Mouse (Mus musculus): ENCODE measurements around the gene 4930507D05Rik. TPM values are rescaled to one million over a fixed set of nuclear protein-coding genes. Genes with fewer than 3 reads are reported as not detected.

The 4930507D05Rik gene
- 0.36 to 1.3 TPM (median 0.56 TPM) in 4 replicates for total RNA-seq (2023; ENCODE audit: inconsistent age)

DNA sequence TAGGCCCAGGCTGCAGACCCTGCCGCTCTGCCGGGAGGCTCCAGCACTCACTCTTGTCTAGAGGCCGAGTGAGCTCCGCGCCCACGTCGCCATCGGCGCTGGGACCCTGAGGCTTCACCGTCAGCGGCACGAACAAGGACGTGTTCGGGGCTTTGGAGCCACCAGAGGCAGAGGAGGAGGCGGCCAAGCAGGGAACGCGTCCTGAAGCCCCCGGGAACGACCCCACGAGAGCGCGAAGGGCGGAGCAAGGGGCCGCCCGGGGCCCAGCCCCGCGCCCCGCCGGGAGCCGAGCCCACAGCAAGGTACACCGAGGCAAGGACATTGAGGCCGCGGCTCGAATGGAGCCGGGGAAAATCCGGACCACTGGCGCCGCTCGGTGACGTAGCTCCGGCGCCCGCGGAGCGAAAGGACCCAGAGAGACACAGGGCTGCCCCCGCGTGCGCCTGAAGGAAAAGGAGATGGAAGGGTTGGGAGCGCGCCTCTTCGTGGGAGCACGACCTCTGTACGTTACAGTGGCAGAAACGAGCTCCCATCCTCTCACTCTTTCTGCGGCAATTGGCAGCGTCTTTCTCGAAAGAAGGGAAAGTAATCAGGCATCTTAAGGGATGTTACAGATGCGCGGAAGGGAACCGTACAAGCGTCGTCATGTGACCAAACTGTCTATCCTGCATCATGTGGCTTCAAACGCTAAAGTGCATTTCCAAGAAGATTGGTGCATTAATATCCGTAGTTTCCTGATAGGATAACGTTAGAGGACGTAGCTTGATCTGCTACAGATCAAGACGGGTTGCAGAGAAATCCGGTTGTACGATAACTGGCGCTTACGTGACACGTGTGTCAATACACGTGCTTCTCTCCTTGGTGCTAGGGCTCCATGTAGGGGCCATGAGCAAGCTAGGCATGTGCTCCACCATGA, at the start of gene 4930507D05Rik, which contains the start of gene Supv3l1:
TSS of gene 4930507D05Rik (plus strand) at position 126 of the 916 bp plus-strand sequence.
TSS of gene Supv3l1 (minus strand) at position 375 of the 916 bp plus-strand sequence.

DNA sequence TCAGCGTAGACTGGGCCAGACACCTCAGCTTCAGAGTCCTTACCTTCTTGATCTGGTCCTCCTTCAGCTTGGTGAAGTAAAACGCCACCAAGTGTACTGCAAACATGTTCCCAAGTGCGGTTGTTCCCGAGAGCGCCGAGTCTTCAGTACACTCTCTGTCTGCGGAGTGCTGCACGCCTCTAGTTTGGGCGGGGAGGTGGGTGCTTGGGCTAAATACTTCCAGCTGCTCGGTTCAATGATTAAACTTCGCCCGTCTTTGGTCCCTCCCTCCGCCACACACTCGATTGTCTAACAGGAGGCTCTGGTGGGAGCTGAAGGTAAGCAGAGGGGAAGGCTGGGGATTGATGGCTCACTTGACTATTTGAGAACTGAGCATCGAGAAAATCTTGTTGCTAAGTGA, 27.0 kb upstream of the 4930507D05Rik start, which contains the start of gene Hkdc1:
TSS of gene Hkdc1 (minus strand) at position 237 of the 400 bp plus-strand sequence.

DNA sequence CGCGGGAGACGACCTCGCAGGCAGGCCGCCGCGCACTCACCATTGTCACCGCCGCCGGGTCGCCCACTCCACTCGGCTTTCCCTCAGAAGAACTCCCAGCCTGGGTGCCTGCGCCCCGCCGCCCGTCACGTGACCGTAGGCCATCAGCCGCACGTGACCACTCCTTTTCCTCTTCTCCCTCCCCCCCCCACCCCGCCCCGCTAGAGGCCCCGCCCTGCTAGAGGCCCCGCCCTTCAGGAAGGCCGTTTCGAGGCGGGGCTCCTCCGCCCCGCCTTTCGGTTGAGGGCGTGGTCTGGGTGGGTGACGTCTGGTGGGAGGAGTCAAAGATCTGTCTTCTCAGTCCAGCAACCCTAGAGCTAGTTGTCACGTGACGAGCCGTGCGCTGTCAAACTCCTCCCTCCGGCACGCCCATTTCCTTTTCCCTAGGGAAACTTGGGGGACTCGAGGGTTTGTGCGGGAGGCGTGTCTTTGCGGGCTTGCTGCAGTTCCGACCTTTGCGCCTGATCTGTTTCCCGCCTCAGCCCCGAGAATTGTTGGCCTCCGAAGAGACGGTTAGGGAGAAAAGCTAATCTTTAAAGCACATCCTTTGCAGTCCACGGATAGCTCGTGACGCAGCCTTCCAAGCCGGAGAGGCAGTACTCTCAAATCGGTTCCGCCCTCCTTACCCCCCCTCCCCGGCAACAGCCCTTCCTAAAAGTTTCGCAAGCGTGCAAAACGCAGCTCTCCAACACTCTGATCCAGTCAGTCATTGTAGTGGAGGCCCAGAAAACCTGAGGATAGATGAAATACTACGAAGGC, 37.5 kb downstream of the 4930507D05Rik start, which contains the start of gene Vps26a:
TSS of gene Vps26a (minus strand) at position 188 of the 798 bp plus-strand sequence.

Other genes with a start within 250 kb of the 4930507D05Rik start
- 9.7 to 14.4 TPM (median 13.3 TPM) in 4 replicates for gene Tspan15, start 218.2 kb upstream of the 4930507D05Rik start, total RNA-seq (2023; ENCODE audit: inconsistent age)
- gene Tacr2, start 197.1 kb upstream of the 4930507D05Rik start, total RNA-seq (2023; ENCODE audit: inconsistent age), result not detected in 4 replicates
- gene Hk1, start 69.6 kb upstream of the 4930507D05Rik start, total RNA-seq (2023; ENCODE audit: inconsistent age), result 34.9 to 39.4 TPM (median 36.4 TPM) in 4 replicates
- not detected in 4 replicates for gene Hkdc1, start 27.0 kb upstream of the 4930507D05Rik start, total RNA-seq (2023; ENCODE audit: inconsistent age)
- 30.2 to 34.3 TPM (median 32.1 TPM) in 4 replicates for gene Supv3l1, start 249 bp downstream of the 4930507D05Rik start, total RNA-seq (2023; ENCODE audit: inconsistent age)
- 32.3 to 35.7 TPM (median 34.1 TPM) in 4 replicates for gene Vps26a, start 37.3 kb downstream of the 4930507D05Rik start, total RNA-seq (2023; ENCODE audit: inconsistent age)
- 744 to 811 TPM (median 781 TPM) in 4 replicates for gene Srgn, start 78.0 kb downstream of the 4930507D05Rik start, total RNA-seq (2023; ENCODE audit: inconsistent age)
- gene Kif1bp, start 129.0 kb downstream of the 4930507D05Rik start, total RNA-seq (2023; ENCODE audit: inconsistent age), result 24.5 to 27.9 TPM (median 25.2 TPM) in 4 replicates
- gene Ddx21, start 152.8 kb downstream of the 4930507D05Rik start, total RNA-seq (2023; ENCODE audit: inconsistent age), result 146 to 160 TPM (median 154 TPM) in 4 replicates
- gene Ddx50, start 201.7 kb downstream of the 4930507D05Rik start, total RNA-seq (2023; ENCODE audit: inconsistent age), result 145 to 151 TPM (median 149 TPM) in 4 replicates

Data from B cell, adult (primary cell).